Mouse (Mus musculus): ENCODE measurements at regions not wholly inside any gene's neighbourhood (a gene's known extent, or its start where the extent isn't known, plus 50 kb on each side); places are given as distances from the start of the nearest gene placed in this dataset.
A peak's percentile ranks its signal among the peaks of the same experiment; 100 is the strongest.

- no peak for DNase-seq (ENCODE audit: low read depth)
Observed at GRCm38 (mm10) chr11:113091901-113092568, 310.0 kb downstream of the Sox9 start.

GRCm38 (mm10) chr11:113093895-113094445, 311.9 kb downstream of the Sox9 start:
- DNase-seq (ENCODE audit: low read depth) = no peak

GRCm38 (mm10) chr11:113095625-113096024, 313.6 kb downstream of the Sox9 start:
- DNase-seq (ENCODE audit: low read depth) = no peak

GRCm38 (mm10) chr11:113096209-113096608, 314.2 kb downstream of the Sox9 start:
- DNase-seq (ENCODE audit: low read depth) = no peak

DNA sequence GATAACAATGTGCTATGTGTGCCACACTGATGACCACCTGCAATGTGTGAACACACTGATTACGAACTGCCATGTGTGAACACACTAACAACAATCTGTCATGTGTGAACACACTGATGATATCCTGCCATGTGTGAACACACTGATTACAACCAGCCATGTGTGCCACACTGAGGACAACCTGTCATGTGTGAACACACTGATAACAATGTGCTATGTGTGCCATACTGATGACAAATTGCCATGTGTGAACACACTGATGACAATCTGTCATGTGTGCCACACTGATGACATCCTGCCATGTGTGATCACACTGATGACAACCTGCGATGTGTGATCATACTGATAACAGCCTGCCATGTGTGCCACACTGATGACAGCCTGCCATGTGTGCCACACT, 316.3 kb downstream of the Sox9 start:
- no peak for DNase-seq (ENCODE audit: low read depth)

DNA sequence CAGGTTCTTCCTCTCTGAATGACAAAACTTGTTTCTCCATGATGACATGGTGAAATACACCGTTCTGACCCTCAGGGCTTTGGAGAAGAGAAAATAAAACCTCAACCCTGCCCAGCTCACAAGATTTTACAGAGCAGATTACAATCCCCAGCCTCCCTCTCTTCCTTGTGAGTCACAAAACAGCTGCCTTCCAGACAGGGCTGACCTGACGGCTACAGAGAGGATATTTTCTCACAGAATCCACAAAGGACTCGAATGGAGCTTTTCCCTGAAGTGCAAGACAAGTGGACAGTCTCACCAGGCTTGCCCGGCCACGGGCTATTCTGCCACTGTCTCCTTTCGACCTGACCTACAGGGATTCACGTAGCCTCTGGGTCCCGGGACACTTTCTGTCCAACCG, 318.8 kb downstream of the Sox9 start:
- DNase-seq (ENCODE audit: low read depth) = peak; percentile 79

GRCm38 (mm10) chr11:113101534-113101933, 319.5 kb downstream of the Sox9 start:
- DNase-seq (ENCODE audit: low read depth) = no peak

DNA sequence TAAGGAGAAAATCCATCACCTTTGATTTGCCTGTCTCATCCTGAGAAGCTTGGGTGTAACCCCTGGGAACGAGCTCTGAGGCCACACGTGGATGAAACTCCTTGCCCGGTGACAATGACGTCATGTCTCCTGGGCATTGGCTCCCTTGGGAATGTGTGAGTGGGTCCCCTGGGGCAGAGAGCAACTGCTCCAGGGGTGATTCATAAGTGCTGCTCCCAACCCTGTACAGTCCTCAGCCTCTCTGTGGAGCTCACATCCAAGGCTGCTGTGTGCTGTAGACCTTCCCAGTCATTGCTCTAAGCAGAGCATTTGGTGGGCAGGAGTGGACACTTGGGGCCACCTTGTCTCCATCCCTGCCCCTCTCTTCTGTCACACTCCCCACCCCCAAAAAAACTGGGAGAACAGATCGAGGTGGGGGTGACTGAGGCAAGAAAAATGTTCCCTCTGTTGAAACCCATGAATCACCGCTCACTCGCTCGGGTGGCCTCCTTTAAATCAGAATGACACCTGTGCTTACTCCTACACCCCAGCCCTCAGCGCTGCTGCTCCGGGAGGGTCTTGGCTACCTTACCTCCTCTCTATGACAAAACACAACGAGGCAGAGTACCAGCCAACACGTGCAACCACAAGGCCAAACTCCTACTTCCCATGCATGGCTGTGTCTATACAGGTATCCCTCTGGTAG, 321.3 kb downstream of the Sox9 start:
- DNase-seq (ENCODE audit: low read depth) = no peak

DNA sequence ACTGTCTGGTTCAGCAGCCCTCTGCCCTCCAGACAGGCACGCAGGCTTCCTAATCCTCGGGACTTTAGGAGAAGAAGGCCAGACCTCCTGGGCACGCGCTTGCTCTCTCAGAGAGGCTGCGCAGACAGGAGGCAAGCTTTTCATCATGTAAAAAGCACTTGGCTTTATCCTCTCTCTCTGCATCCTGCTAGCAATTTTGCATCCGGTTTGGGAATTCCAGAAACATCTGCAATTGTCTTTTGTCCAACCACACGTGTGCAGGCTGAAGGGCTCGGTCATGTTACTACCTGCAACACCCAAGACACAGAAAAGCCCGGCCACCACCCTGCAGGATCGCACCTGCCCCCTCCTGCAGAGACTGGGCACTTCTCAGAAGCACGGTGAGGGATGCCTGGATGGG, 323.3 kb downstream of the Sox9 start:
- no peak for DNase-seq (ENCODE audit: low read depth)

- no peak for DNase-seq (ENCODE audit: low read depth)
Observed at GRCm38 (mm10) chr11:113107205-113107844, 325.3 kb downstream of the Sox9 start.

DNA sequence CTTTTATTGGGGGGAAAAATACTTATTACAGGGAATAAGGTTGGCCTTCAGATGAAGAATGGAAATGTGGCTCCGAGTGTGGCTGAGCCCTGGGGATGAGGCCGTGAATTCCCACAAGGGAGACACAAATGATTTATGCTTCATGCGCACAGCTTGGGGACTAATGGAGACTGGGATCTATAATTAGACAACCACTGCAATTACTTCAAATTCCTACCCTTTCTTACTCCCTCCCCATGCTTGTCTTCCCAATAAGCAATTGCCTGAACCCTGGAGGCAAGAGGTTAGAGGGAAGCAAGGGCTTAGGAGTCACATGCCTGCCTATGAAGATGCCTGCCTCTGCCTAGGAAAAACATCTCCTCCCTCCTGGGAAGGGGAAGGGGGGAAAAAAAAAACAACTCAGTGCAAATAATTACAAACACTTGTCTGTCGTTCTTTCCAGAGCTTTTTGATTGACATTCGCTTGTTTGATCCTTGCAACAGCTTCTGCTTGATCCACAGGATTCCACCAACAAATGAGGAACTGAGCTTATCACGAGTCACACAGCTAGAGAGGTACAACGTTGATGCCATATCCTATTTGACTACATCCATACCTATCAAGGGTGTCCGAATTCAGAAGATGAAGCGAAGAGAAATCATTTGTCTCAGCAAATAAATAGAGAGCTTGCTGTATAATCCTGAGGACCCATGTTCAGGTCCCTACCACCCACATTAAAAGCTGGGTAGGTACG, 326.1 kb downstream of the Sox9 start:
- no peak for DNase-seq (ENCODE audit: low read depth)

- DNase-seq (ENCODE audit: low read depth) = no peak
Observed at GRCm38 (mm10) chr11:113109096-113109495, 327.1 kb downstream of the Sox9 start.

- DNase-seq (ENCODE audit: low read depth) = no peak
Observed at GRCm38 (mm10) chr11:113113220-113113817, 331.3 kb downstream of the Sox9 start.

GRCm38 (mm10) chr11:113117179-113117898, 335.3 kb downstream of the Sox9 start:
- no peak for DNase-seq (ENCODE audit: low read depth)

GRCm38 (mm10) chr11:113120570-113120969, 338.5 kb downstream of the Sox9 start:
- no peak for DNase-seq (ENCODE audit: low read depth)

DNA sequence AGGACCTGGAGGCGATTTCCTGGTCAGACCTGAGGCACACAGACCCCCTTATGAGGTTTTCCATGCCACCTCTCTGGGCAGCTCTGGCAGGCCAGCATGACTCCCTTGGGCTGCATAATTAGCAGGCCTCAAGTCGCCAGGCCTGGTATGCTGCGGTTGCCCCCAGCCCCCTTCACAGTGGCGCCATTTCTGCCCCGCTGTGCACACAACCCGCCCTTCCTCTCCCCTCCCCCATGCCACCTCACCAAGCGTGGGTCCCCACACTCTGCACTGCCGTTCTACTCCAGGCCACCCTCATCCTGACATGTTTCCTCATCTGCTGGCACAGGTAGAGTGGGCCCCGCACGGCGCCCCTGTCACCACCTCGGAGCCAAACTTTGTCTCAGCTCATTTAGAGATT, 339.3 kb downstream of the Sox9 start:
- no peak for DNase-seq (ENCODE audit: low read depth)

GRCm38 (mm10) chr11:113122137-113122536, 340.1 kb downstream of the Sox9 start:
- no peak for DNase-seq (ENCODE audit: low read depth)

DNA sequence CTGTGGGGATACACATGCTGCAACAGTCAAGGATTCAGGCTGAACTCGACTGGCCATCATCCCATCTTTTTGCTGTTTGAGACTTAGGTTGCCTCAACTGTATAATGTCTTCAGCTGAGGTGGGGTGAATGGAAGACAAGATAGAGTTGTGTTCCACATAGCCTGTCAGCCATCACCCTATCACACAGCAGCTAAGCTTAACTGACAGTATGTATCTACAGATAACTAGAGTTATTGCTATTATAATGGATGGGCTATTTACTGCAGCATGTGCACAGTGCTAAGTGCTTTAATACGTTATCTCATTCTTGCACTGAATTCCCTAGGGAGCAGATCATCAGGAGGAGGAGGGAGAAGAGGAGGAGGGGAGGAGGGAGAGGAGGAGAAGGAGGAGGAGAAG, 340.9 kb downstream of the Sox9 start:
- DNase-seq (ENCODE audit: low read depth) = no peak

- DNase-seq (ENCODE audit: low read depth) = no peak
Observed at GRCm38 (mm10) chr11:113125832-113126231, 343.8 kb downstream of the Sox9 start.

GRCm38 (mm10) chr11:113129192-113129591, 347.2 kb downstream of the Sox9 start:
- no peak for DNase-seq (ENCODE audit: low read depth)

- DNase-seq (ENCODE audit: low read depth) = no peak
Observed at GRCm38 (mm10) chr11:113129975-113130374, 348.0 kb downstream of the Sox9 start.

All from gonadal fat pad, adult 2 months (tissue).